Mouse (Mus musculus): ENCODE measurements around the gene Srpr. TPM values are rescaled to one million over a fixed set of nuclear protein-coding genes. Genes with fewer than 3 reads are reported as not detected.
A peak's percentile ranks its signal among the peaks of the same experiment; 100 is the strongest.

Gene Srpr
- polyA plus RNA-seq, 2 experiments = 115 to 160 TPM

DNA sequence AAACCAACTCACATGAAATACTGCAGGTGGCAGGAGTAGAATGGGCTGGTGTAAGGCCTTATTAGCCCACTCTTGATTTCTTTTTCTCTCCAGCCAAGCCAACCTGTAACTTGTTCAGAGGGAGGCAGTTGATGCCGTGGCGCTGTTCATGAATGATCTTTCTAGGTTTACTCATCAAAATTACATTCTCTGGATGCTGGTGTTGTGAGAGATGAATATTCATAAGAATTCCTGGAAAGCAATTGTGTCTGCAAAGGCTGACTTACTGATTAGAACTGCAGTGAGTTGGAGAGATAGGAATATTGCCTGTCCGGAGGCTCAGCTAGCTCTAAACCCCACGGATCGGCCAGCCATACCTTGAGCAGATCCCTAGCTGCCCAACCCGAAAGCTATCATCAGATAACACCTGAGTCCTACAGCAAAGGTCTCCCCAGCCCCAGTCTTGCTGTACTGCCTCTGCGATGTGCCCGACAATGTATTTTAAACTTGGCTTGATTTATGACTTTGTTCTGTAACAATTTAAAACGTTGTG is 620 bp downstream of the Srpr start:
- WGBS = 57% methylated on average over 9 of the region's 9 CpGs
- H3K9ac ChIP-seq (ENCODE audit: low read depth, low read length, severe bottlenecking) = no peak overlapping the region
- ATAC-seq (ENCODE audit: low FRiP score, low read depth) = no peak

GRCm38 (mm10) chr9:35203536-35203935 is 3.6 kb downstream of the Srpr start:
- WGBS = 57% methylated on average over 3 of the region's 3 CpGs
- no peak for TF ChIP-seq POLR2A (IDR thresholded peaks at IDR 0.05; ENCODE audit: borderline replicate concordance, extremely low read depth, insufficient read depth, insufficient read length)
- Histone ChIP-seq H3K27ac (replicated peaks; ENCODE audit: low read depth, low read length) (no peak overlapping the region), H3K4me3 (replicated peaks; ENCODE audit: low read length) (no peak overlapping the region), H3K36me3 (ENCODE audit: control insufficient read depth, insufficient read depth, low read length) (peaks cover 39% of the 10 kb centered on the region), H3K4me2 (replicated peaks; ENCODE audit: low read depth, low read length, severe bottlenecking) (no peak overlapping the region), H3K9ac (ENCODE audit: low read depth, low read length, severe bottlenecking) (no peak overlapping the region), H3K27me3 (ENCODE audit: control insufficient read depth, insufficient read depth, low read length) (no peaks in the 10 kb centered on the region), H3K9me3 (ENCODE audit: control insufficient read depth, low read length) (no peaks in the 10 kb centered on the region), H3K4me1 (ENCODE audit: control insufficient read depth, insufficient read depth, low read length) (peaks cover 6% of the 10 kb centered on the region)
- no peak for ATAC-seq (ENCODE audit: low FRiP score, low read depth)
- DNase-seq (ENCODE audit: low spot score) = no peak

More for the DNA sequence above, 620 bp downstream of the Srpr start:
- Histone ChIP-seq H3K4me2 (replicated peaks; ENCODE audit: low read depth, low read length, severe bottlenecking) (peak overlapping the region; percentile 84), H3K27me3 (ENCODE audit: control insufficient read depth, insufficient read depth, low read length) (no peaks in the 10 kb centered on the region), H3K9me3 (ENCODE audit: control insufficient read depth, low read length) (no peaks in the 10 kb centered on the region), H3K27ac (replicated peaks; ENCODE audit: low read depth, low read length) (no peak overlapping the region), H3K4me3 (replicated peaks; ENCODE audit: low read length) (peak overlapping the region; percentile 68), H3K4me1 (ENCODE audit: control insufficient read depth, insufficient read depth, low read length) (peaks cover 6% of the 10 kb centered on the region), H3K36me3 (ENCODE audit: control insufficient read depth, insufficient read depth, low read length) (peaks cover 12% of the 10 kb centered on the region)
- TF ChIP-seq POLR2A (IDR thresholded peaks at IDR 0.05; ENCODE audit: borderline replicate concordance, extremely low read depth, insufficient read depth, insufficient read length) = no peak
- no peak for DNase-seq (ENCODE audit: low spot score)

- Histone ChIP-seq H3K27ac (replicated peaks; ENCODE audit: low read depth, low read length) (no peak overlapping the region), H3K4me1 (ENCODE audit: control insufficient read depth, insufficient read depth, low read length) (peaks cover 6% of the 10 kb centered on the region), H3K9ac (ENCODE audit: low read depth, low read length, severe bottlenecking) (no peak overlapping the region), H3K4me2 (replicated peaks; ENCODE audit: low read depth, low read length, severe bottlenecking) (no peak overlapping the region), H3K27me3 (ENCODE audit: control insufficient read depth, insufficient read depth, low read length) (no peaks in the 10 kb centered on the region), H3K4me3 (replicated peaks; ENCODE audit: low read length) (no peak overlapping the region), H3K36me3 (ENCODE audit: control insufficient read depth, insufficient read depth, low read length) (peaks cover 39% of the 10 kb centered on the region), H3K9me3 (ENCODE audit: control insufficient read depth, low read length) (no peaks in the 10 kb centered on the region)
- TF ChIP-seq POLR2A (IDR thresholded peaks at IDR 0.05; ENCODE audit: borderline replicate concordance, extremely low read depth, insufficient read depth, insufficient read length) = no peak
- DNase-seq (ENCODE audit: low spot score) (no peak), ATAC-seq (ENCODE audit: low FRiP score, low read depth) (no peak)
- 92% methylated on average over 2 of the region's 2 CpGs for WGBS
These were observed 4.4 kb downstream of the Srpr start for GRCm38 (mm10) chr9:35204421-35204820.

DNA sequence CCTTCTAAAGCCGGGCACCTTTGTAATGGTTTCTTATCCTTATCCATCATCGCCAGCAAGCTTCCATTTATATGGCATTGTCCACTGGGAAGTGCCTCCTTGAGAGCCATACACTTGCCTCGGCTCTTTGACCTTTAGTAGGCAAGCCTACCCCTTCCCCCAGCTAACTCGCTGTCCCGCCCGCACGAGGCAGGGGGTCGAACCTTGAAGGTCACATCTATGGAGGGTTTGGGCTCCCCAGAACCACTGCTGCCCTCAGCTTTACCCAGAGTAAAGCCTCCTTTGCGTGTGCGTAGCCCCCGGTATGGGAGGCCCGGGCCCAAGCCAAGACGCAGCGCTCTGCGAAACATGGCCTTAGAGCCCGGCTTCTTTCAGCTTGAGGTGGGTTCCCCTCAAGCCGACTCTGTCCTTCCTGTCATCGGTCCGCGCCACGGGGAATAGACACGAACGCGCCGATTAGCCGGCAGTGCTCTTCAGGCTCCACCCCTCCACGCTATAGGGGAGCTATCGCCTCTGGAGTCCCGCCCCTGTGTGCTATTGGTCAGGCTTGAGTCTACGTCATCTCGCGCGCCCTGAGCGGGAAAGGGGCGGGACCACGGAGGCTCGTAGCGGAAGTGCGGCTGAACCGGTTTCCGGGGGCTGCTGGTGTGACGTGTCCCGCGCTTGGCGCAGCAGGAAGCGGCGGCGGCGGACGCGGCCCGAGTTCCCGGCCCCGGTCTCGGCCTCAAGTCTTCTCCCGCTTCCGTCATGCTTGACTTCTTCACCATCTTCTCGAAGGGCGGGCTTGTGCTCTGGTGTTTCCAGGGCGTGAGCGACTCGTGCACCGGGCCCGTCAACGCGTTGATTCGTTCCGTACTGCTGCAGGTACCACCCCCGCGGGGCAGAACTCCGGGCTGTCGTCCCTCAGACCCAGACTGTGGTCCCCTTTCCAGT is 10.8 kb downstream of the Srpr start, which contains the start of gene Foxred1:
Gene Foxred1 (minus strand): TSS at position 514 of the 933 bp plus-strand sequence.
- H3K9me3 ChIP-seq (ENCODE audit: control insufficient read depth, low read length) = no peaks in the 10 kb centered on the region
- H3K4me3 ChIP-seq (replicated peaks; ENCODE audit: low read length) = peak within 1 kb of the TSS; percentile 79
- peak within 1 kb of the TSS; percentile 94 for H3K4me2 ChIP-seq (replicated peaks; ENCODE audit: low read depth, low read length, severe bottlenecking)
- TF ChIP-seq POLR2A (IDR thresholded peaks at IDR 0.05; ENCODE audit: borderline replicate concordance, extremely low read depth, insufficient read depth, insufficient read length) = peak; percentile 92; the same call in 1 of the 2 replicates
- H3K27ac ChIP-seq (replicated peaks; ENCODE audit: low read depth, low read length) = peak within 1 kb of the TSS; percentile 85
- peak; percentile 99 for DNase-seq (ENCODE audit: low spot score)
- H3K4me1 ChIP-seq (ENCODE audit: control insufficient read depth, insufficient read depth, low read length) = peaks cover 3% of the 10 kb centered on the region
- peak; percentile 100 for ATAC-seq (ENCODE audit: low FRiP score, low read depth)
- WGBS = 2% methylated on average over 71 of the region's 72 CpGs
- H3K9ac ChIP-seq (ENCODE audit: low read depth, low read length, severe bottlenecking) = peak within 1 kb of the TSS; percentile 85
- no peaks in the 10 kb centered on the region for H3K27me3 ChIP-seq (ENCODE audit: control insufficient read depth, insufficient read depth, low read length)
- H3K36me3 ChIP-seq (ENCODE audit: control insufficient read depth, insufficient read depth, low read length) = peaks cover 59% of the 10 kb centered on the region

Data from limb, embryonic 14.5 days (tissue).